Mouse (Mus musculus) spleen, adult 2 months (tissue): Measurements from ENCODE around the gene Gm49336. TPM values are rescaled to one million over a fixed set of nuclear protein-coding genes. Genes with fewer than 3 reads are reported as not detected.

Experiments used
- DNase-seq, 2 experiments: peaks; one replicate each; pipeline versions ENCODE4 v3.0.0 to v3.0.0-alpha.2; 2012 to 2021; ENCODE audit warnings: low spot score in 2 of 2, low read depth in 1 of 2
- H3K27ac ChIP-seq: fragments of 200-500 bp; 2 replicates; pipeline ENCODE4 v1.5.1; 2012; ENCODE audit warnings: low read length, inconsistent platforms; ENCODE audit not compliant: insufficient read depth
- H3K27me3 ChIP-seq: fragments of 200-500 bp; 2 replicates; pipeline ENCODE4 v1.6.1; 2012; ENCODE audit warnings: mild to moderate bottlenecking, moderate library complexity, low read length, inconsistent platforms; ENCODE audit not compliant: control insufficient read depth, insufficient read depth
- H3K36me3 ChIP-seq: fragments of 200-500 bp; 2 replicates; pipeline ENCODE4 v1.6.1; 2012; ENCODE audit warnings: mild to moderate bottlenecking, low read length, inconsistent platforms; ENCODE audit not compliant: control insufficient read depth, insufficient read depth
- H3K4me1 ChIP-seq: fragments of 200-500 bp; 2 replicates; pipeline ENCODE4 v1.6.1; 2011; ENCODE audit warnings: inconsistent platforms; ENCODE audit not compliant: control insufficient read depth, insufficient read depth, insufficient read length
- H3K4me3 ChIP-seq: fragments of 200-500 bp; 2 replicates; pipeline ENCODE4 v1.5.1; 2011; ENCODE audit warnings: mild to moderate bottlenecking, inconsistent platforms; ENCODE audit not compliant: insufficient read depth, insufficient read length; ENCODE audit errors: extremely low read depth
- CTCF ChIP-seq: fragments of 200-500 bp; IDR thresholded peaks from 2 replicates; pipeline ENCODE4 v1.5.1; 2011; ENCODE audit warnings: mild to moderate bottlenecking, inconsistent platforms; ENCODE audit not compliant: insufficient read depth, insufficient read length, insufficient replicate concordance; ENCODE audit errors: extremely low read depth
- POLR2A ChIP-seq: fragments of 200-500 bp; IDR thresholded peaks from 2 replicates; pipeline ENCODE4 v1.6.1; 2011; ENCODE audit warnings: low read depth, low read length, inconsistent platforms
- WGBS: fragments of 180-500 bp; shearing (Covaris S2); methylation state at CpG from one replicate; pipeline ENCODE4 v1.1.7; 2018; 5-methylcytosine and 5-hydroxymethylcytosine counted together
- polyA plus RNA-seq: library from polyadenylated mRNA; depleted of rRNA; stranded (reverse); fragments of >200 nt; gene quantifications from 2 replicates; pipeline ENCODE4 v1.2.3, GENCODE M21; 2012

The Gm49336 gene
- polyA plus RNA-seq, 1 experiment, result 11.9 TPM

DNA sequence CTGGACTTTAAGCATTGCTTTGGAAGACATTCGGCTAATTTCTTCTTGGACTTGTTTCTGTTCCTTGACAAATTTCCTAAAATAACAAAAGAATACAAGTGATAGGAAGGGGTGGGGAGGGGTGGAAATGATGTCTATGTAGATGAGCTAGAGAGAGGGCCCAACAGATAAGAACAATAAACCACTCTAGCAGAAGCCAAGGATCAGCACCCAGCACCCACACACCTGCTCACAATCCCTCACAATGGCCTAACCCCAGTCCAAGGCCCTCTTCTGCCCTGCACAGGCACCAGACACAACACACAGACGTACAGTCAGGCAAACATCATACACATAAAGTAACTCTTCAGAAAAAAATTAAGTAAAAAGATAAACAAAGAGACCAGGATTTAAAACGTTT lies 12.8 kb downstream of the Gm49336 start:
- Histone ChIP-seq H3K36me3 (peaks cover 23% of the 10 kb centered on the region), H3K27ac (no peak overlapping the region), H3K4me1 (no peaks in the 10 kb centered on the region), H3K4me3 (no peak overlapping the region), H3K27me3 (no peaks in the 10 kb centered on the region)
- TF ChIP-seq POLR2A (no peak), CTCF (no peak)
- 88% methylated on average over 3 of the region's 3 CpGs for WGBS
- no peak for DNase-seq

DNA sequence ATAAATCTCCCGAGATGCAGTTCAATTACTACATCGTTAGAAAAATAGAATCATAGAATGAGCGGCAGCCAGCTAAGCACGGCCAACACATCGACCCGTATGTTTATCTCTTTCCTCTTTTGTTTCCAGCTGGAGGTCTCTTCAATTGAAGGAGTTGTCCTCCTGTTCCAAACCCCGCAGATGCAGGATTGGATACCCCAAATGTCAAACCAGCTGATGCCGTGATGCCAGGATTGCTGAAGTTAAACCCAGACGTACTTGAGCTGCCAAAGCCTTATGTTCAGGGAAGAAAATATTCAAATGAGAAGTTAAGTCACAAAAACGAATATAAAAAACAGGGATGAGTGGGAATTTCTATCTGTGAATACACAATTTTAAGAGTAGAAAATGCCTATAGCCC lies 31.4 kb downstream of the Gm49336 start:
- Histone ChIP-seq H3K27ac (no peak overlapping the region), H3K4me3 (no peak overlapping the region), H3K36me3 (peaks cover 15% of the 10 kb centered on the region), H3K4me1 (no peaks in the 10 kb centered on the region), H3K27me3 (no peaks in the 10 kb centered on the region)
- TF ChIP-seq CTCF, result no peak
- TF ChIP-seq POLR2A, result no peak
- 96% methylated on average over 10 of the region's 10 CpGs for WGBS
- no peak for DNase-seq

DNA sequence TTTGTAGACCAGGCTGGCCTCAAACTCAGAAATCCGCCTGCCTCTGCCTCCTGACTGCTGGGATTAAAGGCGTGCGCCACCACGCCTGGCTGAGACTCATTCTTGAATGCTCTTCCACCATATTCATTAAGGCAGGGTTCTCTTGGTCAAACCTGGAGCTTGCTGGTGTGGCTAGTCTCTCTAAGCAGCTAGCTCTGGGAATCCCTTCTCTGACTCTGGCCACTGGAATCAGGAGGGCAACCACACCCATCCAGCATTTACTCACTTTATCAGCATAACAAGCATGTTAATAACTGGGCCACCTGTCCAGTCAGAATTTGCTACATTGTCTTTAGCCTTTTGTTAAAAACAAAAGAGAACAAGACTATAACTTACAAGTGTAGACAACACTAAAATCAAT lies 33.7 kb downstream of the Gm49336 start:
- no peaks in the 10 kb centered on the region for H3K27me3 ChIP-seq
- no peak overlapping the region for H3K4me3 ChIP-seq
- DNase-seq, result no peak
- no peak overlapping the region for H3K27ac ChIP-seq
- peaks cover 11% of the 10 kb centered on the region for H3K36me3 ChIP-seq
- H3K4me1 ChIP-seq, result no peaks in the 10 kb centered on the region
- no peak for TF ChIP-seq CTCF
- TF ChIP-seq POLR2A, result no peak
- WGBS, result 97% methylated on average over 4 of the region's 4 CpGs

DNA sequence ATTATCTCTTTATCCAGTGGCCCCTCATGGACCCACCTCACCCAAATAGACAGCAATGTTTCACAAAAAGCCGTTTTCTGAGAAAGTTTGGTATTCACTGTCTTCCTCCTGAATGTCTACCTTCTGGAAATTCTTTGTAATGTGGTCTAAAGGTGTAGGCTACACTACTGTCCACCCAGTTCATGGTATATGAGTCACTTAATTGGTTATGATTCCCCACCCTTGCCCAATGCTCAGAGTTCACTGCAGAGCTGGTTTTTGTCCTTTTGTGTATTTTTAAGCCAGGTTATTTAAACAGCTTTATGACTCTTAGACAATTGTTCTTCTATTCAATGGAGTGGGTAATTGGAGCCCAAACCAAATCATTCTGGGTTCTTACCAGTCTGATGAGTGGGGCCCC lies 35.2 kb downstream of the Gm49336 start:
- Histone ChIP-seq H3K36me3 (peaks cover 7% of the 10 kb centered on the region; the same call in 1 of the 2 replicates), H3K4me3 (no peak overlapping the region), H3K27me3 (no peaks in the 10 kb centered on the region), H3K4me1 (no peaks in the 10 kb centered on the region), H3K27ac (no peak overlapping the region)
- 90% methylated on average over 1 of the region's 1 CpGs for WGBS
- DNase-seq, result no peak
- no peak for TF ChIP-seq CTCF
- no peak for TF ChIP-seq POLR2A

DNA sequence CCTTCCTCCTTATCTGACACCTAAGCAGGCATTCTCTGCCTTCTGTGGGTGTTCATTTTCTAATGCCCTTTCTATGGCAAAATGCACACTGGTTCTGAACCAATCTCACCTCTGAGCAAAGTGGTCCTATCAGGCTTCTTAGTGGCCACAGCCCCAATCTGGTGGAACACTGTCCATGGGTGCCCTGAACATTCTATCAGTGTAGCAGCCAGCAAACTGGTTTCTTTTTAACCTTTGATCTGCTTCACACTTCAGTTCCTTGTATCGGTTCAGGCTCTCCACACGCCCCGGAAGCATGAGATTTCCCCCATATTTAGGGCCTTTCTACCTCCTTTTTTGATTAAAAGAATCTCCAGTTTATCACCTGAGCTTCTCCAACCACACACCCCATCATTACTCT lies 36.3 kb downstream of the Gm49336 start:
- no peak overlapping the region for H3K4me3 ChIP-seq
- peaks cover 4% of the 10 kb centered on the region; the same call in 1 of the 2 replicates for H3K36me3 ChIP-seq
- H3K4me1 ChIP-seq, result no peaks in the 10 kb centered on the region
- 96% methylated on average over 3 of the region's 3 CpGs for WGBS
- no peak for TF ChIP-seq POLR2A
- H3K27ac ChIP-seq, result no peak overlapping the region
- DNase-seq, result no peak
- no peaks in the 10 kb centered on the region for H3K27me3 ChIP-seq

DNA sequence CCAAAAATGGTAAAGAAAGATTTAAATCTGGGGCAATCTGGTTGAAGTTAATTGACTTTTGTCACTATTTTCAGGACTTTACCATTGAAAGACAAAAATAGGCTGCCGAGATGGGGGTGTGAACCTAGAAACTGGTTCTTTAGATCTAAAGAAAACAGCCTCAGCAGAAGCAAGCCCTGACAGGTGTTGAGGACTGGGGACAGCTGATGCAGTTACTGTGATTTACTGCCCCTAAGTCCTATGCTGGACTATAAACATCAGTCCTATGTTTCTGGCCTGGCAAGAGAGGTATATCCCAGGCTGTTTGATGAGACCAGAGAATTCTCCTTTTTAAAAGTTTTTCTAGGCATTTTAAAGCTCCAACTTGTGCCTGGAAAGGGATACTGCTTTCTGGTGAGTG lies 37.3 kb downstream of the Gm49336 start:
- Histone ChIP-seq H3K4me3 (no peak overlapping the region), H3K27me3 (no peaks in the 10 kb centered on the region), H3K36me3 (no peaks in the 10 kb centered on the region; the same call in 1 of the 2 replicates), H3K4me1 (no peaks in the 10 kb centered on the region), H3K27ac (no peak overlapping the region)
- TF ChIP-seq POLR2A, result no peak
- DNase-seq, result no peak
- WGBS, result 71% methylated on average over 1 of the region's 1 CpGs

DNA sequence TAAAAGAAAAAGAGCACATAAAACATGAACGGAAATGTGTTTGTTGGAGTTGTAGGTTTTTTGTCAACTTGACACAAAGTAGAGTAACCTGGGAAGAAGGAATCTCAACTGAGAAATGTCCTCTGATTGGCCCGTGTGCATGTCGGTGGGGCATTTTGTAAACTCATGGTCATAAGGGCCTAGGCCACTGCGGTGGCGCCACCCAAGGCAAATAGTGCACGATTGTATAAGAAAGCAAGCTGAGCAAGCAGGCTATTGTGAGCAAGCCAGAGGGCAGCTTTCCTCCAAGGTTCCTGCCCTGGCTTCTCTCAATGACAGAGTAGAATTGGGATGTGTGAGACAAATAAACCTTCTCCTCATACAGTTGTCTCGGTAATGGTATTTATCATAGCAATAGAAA lies 42.1 kb downstream of the Gm49336 start:
- TF ChIP-seq CTCF, result no peak
- no peak for TF ChIP-seq POLR2A
- WGBS, result 98% methylated on average over 7 of the region's 7 CpGs

DNA sequence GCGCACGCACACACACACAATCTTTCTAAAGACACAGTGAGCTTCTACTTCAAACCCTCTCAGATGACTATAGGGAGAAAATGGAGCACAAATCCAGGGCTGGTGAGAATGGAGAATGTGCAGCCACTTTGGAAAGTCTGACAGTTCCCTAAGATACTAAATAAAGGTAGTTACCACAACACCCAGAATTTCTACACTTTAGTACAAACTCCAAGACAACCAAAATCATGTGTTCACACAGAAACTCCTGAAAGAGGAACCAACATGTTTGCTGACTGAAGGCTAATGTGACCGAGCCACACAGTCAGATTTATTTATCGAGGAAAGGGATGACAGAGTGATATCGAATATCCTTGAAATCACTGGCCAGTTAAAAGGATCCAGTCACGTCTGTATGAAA lies 46.3 kb downstream of the Gm49336 start:
- Histone ChIP-seq H3K4me1 (no peaks in the 10 kb centered on the region), H3K27me3 (no peaks in the 10 kb centered on the region), H3K27ac (no peak overlapping the region), H3K36me3 (no peaks in the 10 kb centered on the region), H3K4me3 (no peak overlapping the region)
- no peak for DNase-seq
- no peak for TF ChIP-seq CTCF
- TF ChIP-seq POLR2A, result no peak
- 62% methylated on average over 6 of the region's 6 CpGs for WGBS

More for the DNA sequence above, 42.1 kb downstream of the Gm49336 start:
- Histone ChIP-seq H3K27ac (no peak overlapping the region), H3K4me3 (no peak overlapping the region), H3K27me3 (no peaks in the 10 kb centered on the region), H3K36me3 (no peaks in the 10 kb centered on the region), H3K4me1 (no peaks in the 10 kb centered on the region)
- no peak for DNase-seq
